Mouse (Mus musculus): ENCODE data around the gene Kcna7.
"Not testable (repeated sequence)": the region's sequence is repeated elsewhere in the genome, so short reads cannot be mapped to it uniquely, and the experiment has no call there.

Gene Kcna7

DNA sequence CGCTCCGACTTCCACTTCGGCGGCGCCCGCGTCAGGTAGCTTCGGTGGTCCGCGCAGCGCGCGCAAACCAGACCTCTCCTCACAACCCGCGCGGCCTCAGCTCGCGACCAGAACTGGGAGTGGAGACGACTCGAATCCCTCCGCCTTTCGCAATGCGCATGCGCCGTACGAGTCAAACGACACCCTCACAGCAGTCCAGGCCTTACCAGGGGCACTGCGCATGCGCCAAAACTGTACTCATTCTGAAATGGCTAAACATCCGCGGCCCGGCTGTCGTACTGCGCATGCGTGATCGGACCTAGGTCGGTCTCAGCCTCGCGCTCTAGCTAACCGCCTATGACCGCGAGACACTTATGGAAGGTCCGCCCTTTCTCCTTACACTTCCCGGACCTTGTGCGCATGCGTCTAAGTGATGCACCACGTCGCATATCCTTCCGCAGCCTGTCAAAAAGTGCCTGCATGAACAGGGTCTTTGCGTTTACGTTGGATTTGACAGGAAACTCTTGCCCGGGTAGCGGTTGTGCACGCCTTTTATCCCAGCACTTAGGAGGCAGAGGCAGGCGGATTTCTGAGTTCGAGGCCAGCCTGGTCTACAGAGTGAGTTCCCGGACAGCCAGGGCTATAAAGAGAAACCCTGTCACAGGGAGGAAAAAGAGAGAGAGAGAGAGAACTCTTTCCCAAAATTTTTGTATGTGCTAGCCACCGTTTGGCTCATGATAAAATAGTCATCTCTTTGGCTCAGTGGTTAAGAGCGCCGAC is 9.7 kb upstream of the Kcna7 start, which contains the start of gene Snrnp70:
TSS of gene Snrnp70 (minus strand) at position 165 of the 759 bp plus-strand sequence.
- DNase-seq (ENCODE audit: low spot score), result peak; percentile 100

DNA sequence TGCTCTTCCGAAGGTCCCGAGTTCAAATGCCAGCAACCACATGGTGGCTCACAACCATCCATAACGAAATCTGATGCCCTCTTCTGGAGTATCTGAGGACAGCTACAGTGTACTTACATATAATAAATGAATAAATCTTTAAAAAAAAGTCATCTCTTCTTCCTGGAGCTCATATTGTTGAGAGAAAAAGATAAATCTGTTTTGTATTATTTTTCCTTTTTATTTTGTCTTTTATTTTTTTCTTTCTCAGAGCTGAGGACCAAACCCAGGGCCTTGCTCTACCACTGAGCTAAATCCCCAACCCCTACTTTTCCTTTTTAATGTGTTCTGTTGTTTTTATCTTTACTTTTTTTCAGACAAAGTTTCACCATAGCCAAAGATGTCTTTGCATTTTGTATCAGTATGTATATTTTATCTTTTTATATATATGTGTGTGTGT is 9.1 kb upstream of the Kcna7 start:
- not testable (repeated sequence) for DNase-seq (ENCODE audit: low spot score)

DNA sequence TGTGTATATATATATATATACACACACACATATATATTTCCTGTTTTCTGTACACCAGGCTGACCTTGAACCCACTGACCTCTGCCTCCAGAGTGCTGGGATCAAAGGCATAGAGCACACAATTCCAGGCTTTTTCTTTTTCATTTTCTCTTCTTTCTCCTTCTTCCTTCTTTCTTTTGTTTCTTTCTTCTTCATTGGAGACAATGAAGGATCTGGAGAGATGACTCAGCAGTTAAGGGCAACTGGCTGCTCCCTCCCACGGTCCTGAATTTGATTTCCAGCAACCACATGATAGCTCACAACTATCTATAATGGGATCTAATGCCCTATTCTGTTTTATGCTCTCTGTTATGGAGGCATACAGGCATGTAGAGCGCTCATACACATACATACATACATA is 8.7 kb upstream of the Kcna7 start:
- no peak for DNase-seq (ENCODE audit: low spot score)

DNA sequence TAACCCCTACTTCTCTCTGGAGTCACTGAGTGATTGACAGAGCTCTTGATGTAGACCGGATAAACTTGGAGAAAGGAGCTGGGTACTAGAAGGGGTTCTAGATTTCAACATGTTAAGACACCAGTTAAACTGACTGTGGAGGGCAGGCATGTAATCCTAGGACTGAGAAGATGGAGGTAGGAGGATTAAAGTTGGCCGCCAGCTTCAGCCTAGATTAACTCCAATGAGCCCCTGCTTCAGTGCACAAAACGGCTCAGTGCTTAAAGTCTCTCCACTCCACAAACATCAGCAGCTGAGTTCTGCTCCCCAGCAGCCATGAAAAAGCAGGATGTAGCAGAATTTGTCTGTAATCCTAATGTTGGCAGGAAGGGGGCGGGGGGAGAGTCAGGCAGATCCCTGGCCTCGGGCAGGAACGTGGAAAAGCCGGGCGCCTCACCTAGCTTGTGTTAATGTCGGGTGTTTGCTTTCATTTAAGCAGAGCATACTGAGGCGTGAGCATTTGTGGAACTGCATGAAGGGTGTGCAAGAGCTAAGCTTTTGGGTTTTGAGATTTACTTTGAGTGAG is 3.9 kb upstream of the Kcna7 start:
- no peak for DNase-seq (ENCODE audit: low spot score)

DNA sequence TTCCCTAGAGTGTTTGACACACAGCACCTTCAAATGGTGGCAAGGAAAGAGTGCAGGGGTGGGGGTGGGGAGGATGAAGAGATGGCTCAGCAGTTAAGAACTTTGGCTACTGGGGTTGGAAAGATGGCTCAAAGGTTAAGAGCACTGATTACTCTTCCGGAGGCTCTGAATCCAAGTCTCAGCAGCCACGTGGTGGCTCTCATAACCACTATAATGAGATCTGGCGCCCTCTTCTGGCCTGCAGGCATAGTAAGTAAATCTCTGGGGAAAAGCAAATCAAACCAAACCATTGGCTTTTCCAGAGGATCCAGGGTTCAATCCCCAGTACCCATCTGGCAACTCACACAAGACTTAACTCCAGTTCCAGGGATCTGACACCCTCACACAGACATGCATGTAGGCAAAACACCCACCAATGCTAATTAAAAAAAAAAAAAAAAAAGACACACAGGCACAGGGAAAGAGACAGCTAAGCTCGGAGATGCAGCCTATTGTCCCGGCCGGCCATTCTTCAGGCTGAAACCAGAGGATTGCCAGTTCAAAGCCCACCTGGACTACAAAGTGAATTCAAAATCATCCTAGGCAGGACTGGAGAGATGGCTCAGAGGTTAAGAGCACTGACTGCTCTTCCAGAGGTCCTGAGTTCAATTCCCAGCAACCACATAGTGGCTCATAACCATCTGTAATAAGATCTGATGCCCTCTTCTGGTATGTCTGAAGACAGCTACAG is 1.8 kb upstream of the Kcna7 start:
- DNase-seq (ENCODE audit: low spot score), result no peak

DNA sequence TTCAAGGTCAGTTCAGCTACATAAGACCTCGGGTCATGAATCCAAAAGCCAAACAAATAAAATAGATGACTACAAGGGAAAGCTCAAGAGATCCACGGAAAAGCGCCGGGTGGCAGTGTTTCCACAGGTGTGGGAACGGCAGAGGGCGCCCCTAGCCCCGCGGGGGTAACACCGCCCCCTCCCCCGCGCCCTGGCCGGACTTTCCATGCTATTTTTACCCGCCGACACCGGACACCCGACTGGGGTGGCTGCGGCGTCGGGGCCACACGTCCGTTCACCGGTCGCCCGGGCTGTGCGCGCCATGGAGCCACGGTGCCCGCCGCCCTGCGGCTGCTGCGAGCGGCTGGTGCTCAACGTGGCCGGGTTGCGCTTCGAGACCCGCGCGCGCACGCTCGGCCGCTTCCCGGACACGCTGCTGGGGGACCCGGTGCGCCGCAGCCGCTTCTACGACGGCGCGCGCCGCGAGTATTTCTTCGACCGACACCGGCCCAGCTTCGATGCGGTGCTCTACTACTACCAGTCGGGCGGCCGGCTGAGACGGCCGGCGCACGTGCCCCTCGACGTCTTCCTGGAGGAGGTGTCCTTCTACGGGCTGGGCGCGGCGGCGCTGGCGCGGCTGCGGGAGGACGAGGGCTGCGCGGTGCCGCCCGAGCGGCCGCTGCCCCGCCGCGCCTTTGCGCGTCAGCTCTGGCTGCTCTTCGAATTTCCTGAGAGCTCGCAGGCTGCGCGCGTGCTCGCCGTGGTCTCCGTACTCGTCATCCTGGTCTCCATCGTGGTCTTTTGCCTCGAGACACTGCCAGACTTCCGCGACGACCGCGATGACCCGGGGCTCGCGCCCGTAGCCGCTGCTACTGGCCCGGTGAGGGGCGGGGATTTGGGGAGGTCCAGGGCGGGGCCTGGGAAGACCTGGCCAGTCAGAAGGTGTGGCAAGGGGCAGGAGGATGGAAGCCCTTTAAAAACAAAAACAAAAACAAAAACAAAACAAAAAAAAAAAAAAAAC is 1.0 kb downstream of the Kcna7 start:
- no peak for DNase-seq (ENCODE audit: low spot score)

DNA sequence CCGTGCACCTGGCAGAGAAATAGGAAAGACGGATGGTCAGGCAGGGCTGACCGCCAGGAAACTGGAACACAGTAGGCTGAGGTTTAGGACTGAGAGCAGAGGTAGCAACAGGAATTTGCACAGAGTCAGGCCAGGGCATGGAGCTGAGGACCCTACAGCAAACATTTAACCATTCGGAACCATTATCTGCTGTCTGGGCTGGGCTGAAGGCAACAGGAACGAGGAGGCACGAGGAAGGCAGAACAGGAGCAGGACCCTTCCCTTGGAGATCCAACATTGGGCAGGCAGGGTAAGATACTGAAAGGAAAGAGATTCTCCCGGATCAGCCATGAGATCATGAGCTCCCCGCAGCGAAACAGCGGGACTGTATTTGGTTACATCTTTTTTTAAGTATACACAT is 2.4 kb downstream of the Kcna7 start:
- no peak for DNase-seq (ENCODE audit: low spot score)

DNA sequence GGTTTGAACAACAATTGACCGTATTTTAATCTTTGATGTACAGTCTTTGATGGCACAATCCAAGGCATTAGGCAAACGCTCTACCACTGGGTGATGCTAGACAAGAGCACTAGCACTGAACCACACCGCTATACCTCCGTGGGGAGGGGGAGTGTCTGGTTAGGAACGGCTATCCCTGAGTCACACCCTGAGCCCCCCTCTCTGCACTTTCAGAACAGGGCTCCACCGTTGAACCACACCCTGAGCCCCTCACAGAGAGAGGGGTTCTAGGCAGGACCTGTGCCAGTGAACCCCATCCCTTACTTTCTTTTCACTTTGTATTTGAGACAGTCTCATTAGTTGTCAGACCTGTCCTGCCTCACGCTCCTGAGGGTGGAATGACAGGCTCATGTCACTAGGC is 2.9 kb downstream of the Kcna7 start:
- no peak for DNase-seq (ENCODE audit: low spot score)

DNA sequence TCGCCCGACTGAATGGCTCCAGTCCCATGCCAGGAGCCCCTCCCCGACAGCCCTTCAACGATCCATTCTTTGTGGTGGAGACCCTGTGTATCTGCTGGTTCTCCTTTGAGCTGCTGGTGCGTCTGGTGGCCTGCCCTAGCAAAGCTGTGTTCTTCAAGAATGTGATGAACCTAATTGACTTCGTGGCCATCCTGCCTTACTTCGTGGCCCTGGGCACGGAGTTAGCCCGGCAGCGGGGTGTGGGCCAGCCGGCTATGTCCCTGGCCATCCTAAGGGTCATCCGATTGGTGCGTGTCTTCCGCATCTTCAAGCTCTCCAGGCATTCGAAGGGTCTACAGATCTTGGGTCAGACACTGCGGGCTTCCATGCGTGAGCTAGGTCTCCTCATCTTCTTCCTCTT is 3.5 kb downstream of the Kcna7 start:
- DNase-seq (ENCODE audit: low spot score), result no peak

DNA sequence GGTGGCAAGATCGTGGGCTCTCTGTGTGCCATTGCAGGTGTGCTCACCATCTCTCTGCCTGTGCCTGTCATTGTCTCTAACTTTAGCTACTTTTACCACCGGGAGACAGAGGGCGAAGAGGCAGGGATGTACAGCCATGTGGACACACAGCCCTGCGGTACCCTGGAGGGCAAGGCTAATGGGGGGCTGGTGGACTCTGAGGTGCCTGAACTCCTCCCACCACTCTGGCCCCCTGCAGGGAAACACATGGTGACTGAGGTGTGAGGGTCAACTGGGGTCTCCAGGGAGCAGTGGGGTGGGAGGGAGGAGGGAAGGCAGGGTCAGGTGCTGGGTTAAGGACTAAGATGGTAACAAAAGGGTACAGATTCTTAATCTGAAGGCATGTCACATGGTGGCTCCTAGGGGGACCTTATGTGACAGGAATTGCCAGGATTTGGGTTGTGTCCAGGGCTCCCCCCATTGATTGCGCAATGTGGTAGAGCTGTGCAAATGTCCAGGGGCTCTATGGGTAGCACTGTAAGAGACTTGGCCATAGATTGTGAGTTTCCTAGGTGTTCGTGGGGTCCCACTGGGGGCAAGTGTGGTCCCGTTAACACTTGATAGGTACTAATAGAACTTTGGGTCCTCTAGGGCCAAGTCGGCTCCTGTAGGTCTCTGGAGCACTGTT is 4.2 kb downstream of the Kcna7 start:
- no peak for DNase-seq (ENCODE audit: low spot score)

DNA sequence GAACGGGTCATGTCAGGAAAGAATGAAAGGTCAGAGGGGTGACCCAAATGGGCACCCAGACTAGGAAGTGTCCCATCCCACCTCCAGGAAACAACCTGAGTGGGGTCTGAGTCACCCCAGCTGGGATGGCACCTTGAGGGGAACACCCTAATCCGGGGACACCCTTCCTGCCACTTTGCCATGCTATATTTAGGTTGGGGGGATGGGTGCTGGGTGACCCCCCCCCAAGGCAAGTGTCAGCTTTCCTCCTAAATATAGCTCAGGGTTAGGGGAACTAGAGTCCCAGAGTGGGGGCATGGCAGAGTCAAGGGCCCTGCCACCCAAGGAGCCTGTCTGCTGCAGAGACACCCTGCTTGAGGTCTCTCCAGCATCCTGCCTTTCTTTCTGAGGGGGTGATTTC is 7.0 kb downstream of the Kcna7 start:
- no peak for DNase-seq (ENCODE audit: low spot score)

DNA sequence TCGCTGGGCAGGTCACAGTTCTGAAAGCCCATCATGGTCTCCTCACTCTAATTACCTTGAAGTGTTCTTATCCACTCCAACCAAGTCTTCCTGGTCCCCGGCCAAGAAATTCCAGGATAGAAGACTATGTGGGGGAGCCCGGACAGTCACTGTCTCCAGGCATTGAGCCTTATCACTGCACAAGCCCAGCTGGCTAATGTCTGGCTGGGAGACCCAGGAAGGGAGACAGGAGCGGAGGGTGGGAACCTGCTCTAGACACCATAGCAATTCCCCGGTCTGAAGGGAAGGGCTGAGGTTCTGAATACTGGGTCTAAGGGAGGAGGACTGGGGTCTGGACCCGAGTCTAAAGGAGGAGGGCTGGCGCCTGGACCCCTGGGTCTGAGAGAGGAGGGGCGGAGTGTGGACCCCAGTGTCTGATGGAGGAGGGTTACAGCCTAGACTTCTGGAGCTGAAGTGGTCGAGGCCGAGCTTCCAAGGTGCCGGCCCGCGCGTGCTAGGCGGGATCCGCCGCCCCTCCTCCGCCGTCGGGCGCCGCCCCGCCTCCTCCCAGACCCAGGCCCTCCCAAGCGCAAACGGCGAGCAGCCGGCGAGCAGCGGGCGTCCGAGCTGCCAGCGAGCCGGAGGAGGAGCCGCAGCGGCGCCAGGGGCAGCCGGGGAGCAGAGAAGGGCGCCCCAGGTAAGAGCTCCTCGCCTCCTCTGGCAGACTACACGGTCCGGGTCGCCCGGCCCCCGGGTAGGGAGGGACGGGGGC is 7.8 kb downstream of the Kcna7 start, which contains the start of gene Ntf5:
TSS of gene Ntf5 (plus strand) at position 583 of the 751 bp plus-strand sequence.
- no peak for DNase-seq (ENCODE audit: low spot score)

DNA sequence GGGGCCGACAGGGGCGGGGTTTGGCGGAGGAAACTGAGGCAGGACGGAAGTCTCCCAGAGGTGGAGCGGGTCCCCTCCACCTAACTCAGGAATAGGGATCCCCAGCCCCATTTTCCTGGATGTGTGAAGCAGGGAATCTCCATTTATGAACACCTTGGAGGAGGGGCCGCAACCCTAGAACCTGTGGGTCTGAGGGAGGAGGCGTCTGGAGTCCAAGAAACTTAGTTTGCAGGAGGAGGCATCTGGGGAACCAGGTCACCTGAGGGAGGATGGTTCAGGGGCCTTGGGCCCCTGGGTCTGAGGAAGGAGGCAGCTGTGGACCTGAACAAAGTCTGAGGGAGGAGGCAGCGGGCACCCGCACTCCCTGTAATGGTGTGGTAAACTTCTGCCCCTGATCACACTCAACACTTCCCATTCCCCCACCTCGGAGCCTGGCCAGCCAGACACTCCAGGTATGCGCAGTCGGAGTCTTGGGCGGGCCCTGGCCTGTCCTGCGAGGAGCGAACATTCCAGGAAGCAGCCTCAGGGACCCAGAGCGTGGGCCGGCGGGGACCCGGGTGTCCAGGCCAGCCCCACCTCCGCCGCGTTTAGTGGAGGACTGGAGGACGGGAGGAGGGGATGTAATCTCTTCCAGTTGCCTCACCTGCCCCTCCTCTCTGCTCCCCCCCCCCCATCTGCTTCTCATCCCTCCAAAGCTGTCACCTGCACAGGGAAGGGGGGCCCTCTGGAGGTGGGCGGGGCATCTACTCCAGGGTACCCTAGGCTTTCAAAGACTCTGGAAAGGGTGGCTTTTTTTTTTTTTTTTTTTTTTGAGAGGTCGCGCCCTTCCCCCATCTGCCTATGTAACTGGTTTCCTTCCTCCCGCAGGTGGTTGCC is 8.6 kb downstream of the Kcna7 start:
- DNase-seq (ENCODE audit: low spot score), result no peak

DNA sequence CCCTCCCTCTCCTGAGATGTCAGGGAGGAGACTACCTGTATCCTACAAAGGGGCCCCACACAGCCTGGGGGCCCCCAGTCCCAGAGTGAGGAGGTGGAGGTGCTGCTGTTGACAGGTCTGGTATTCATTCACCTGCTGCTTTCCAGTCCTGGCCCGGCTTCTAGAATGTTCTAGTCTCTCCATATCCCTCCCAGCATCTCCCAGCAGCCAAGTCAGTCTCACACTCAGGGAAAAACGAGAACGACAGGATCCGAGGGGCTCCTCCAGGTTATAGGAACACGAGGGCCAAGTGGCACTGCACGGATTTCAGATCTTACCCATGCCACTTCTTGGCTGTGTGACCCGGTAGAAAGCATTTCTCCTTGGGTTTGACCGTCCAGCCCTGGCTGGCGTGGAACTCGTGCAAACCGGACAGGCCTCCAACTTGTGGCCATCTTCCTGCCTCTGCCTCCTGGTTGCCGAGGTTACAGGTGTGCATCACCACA is 9.3 kb downstream of the Kcna7 start:
- DNase-seq (ENCODE audit: low spot score), result no peak

DNA sequence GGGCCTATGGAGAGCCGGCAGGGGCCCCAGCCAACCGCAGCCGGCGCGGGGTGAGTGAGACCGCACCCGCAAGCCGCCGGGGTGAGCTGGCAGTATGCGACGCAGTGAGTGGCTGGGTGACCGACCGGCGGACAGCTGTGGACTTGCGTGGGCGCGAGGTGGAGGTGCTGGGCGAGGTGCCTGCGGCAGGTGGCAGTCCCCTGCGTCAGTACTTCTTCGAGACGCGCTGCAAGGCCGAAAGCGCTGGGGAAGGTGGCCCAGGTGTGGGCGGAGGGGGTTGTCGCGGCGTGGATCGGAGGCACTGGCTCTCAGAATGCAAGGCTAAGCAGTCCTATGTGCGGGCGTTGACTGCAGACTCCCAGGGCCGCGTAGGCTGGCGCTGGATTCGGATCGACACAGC is 10.2 kb downstream of the Kcna7 start:
- no peak for DNase-seq (ENCODE audit: low spot score)

DNA sequence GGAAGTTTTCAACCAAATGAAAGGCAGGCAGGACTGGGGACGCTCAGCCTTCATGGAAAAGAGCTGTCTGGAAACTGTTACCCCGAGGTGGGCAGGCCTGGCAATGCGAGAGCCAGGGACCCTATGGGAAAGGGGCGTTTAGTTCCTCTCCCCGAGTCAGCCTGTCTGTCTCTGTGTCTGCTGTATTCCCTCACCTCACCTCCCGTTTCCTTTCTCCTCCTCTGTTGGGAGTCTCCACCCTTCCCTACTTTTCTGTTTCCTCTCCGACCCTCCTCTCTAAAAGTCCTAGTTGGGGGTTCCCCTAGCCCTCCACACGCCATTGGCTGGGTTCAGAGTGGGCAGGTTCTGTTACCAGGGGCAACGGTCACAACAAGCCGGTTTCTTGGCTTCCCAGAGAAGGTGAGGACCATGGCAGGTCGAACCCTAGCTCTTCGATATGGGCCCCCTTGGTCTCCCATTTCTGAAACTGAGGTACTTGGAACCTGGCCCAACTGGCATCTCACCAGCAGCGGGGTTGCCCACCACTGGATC is 12.6 kb downstream of the Kcna7 start:
- DNase-seq (ENCODE audit: low spot score), result no peak

DNA sequence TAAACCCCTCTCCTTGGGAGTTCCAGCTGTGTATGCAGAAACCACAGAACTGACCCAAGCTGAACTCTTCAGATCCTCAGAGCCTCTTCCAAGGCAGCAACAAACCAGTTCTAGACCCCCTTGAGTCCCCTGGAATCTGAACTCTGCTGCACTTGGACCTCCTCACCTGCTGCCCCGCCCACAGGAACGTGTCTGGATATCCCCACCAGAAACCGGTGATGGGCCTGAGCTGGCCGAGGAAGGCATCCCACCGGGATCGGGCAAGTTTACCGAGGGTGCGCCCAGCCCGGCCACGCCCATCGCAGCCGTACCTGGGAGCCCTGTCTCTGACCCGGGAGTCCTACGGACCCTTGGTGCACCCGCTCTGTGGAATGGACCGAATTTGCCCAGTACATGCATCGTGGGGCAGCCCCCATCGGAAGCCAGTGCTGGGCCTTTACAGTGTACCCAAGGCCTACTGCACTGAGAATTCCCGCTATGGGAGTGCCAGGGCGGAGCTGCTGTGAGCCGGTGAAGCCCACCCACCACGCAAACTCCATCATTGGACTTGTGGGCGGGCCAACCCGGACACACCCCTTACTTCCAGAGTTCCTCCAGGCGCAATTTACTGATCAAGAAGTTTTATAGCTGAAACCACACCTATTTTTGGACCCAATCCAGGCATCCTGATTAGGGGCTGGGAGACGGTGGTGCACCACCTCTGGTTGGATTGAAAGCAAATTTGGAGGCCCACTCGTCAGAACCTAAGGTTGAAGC is 14.6 kb downstream of the Kcna7 start:
- DNase-seq (ENCODE audit: low spot score), result no peak

DNA sequence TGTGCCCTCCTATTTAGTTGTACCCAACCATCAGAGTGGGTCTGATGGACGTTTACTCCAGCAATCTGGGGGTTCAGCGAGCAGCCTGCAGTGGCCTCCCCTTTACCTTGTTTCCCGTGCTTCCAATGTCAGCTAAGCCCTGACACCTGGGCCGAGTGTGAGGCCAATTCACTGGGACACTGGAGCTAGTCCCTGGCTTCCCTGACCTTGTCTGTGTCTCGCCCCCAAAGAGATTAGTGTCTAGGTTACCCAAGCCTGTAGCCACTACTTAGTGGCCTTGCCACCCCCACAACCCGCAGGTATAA is 15.1 kb downstream of the Kcna7 start, which contains the start of gene Lhb:
TSS of gene Lhb (plus strand) at position 206 of the 305 bp plus-strand sequence.
- DNase-seq (ENCODE audit: low spot score), result no peak

Measured in layer of hippocampus, adult 9-10 months (tissue).